Mouse (Mus musculus): ENCODE data around the gene Gm17571. TPM values are rescaled to one million over a fixed set of nuclear protein-coding genes. Genes with fewer than 3 reads are reported as not detected.

The Gm17571 gene
- polyA plus RNA-seq, 2 experiments, result not detected

DNA sequence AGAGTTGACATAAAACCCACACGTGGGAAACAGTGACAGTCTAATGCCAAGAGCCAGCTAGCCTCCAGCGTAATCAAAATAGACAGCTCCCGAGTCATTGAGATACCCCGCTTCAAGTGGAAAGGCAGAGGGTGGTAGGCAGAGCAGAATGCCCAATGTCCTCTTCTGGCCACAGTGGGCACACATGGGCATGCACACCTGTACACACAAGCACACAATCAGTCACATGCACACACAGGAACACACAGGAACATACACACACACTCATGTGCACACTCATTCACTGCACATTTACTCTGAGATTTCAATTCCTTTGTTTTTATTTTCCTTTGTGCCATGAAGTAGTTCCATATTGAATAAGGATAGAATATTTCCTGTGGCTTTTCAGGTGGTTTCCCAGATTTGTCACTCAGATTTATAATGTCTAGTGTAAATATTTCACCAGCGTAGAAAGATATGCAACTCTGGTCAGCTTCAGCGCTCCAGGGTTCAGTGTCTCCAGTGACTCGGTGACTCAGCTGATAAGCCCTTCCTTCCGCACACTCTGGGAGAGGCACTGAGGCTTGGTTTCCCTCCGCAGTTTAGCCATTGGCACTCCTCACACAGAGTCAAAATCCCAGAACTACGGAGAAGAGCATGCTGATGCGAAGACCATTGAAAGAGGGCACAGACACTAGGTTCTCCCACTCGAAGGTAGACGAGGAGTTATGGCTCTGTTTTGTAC is 4.4 kb downstream of the Gm17571 start:
- no peak for DNase-seq (ENCODE audit: low spot score)
- TF ChIP-seq POLR2A (IDR thresholded peaks at IDR 0.05; ENCODE audit: borderline replicate concordance, extremely low read depth, insufficient read depth, insufficient read length), result no peak
- ATAC-seq (ENCODE audit: low FRiP score, low read depth), result no peak

GRCm38 (mm10) chr9:13440911-13441310 is 5.6 kb downstream of the Gm17571 start:
- H3K4me3 ChIP-seq (replicated peaks; ENCODE audit: low read length), result no peak overlapping the region
- H3K4me2 ChIP-seq (replicated peaks; ENCODE audit: low read depth, low read length, severe bottlenecking), result no peak overlapping the region
- H3K9me3 ChIP-seq (ENCODE audit: control insufficient read depth, low read length), result peaks cover 5% of the 10 kb centered on the region; the same call in 1 of the 2 replicates
- peaks cover 5% of the 10 kb centered on the region for H3K4me1 ChIP-seq (ENCODE audit: control insufficient read depth, insufficient read depth, low read length)
- ATAC-seq (ENCODE audit: low FRiP score, low read depth) (no peak), DNase-seq (ENCODE audit: low spot score) (no peak)
- 85% methylated on average over 6 of the region's 6 CpGs for WGBS
- no peak overlapping the region for H3K27ac ChIP-seq (replicated peaks; ENCODE audit: low read depth, low read length)
- H3K36me3 ChIP-seq (ENCODE audit: control insufficient read depth, insufficient read depth, low read length), result no peaks in the 10 kb centered on the region
- no peaks in the 10 kb centered on the region for H3K27me3 ChIP-seq (ENCODE audit: control insufficient read depth, insufficient read depth, low read length)
- no peak overlapping the region for H3K9ac ChIP-seq (ENCODE audit: low read depth, low read length, severe bottlenecking)
- TF ChIP-seq POLR2A (IDR thresholded peaks at IDR 0.05; ENCODE audit: borderline replicate concordance, extremely low read depth, insufficient read depth, insufficient read length), result no peak

More for the DNA sequence above, 4.4 kb downstream of the Gm17571 start:
- Histone ChIP-seq H3K27ac (replicated peaks; ENCODE audit: low read depth, low read length) (no peak overlapping the region), H3K4me2 (replicated peaks; ENCODE audit: low read depth, low read length, severe bottlenecking) (no peak overlapping the region), H3K4me1 (ENCODE audit: control insufficient read depth, insufficient read depth, low read length) (no peaks in the 10 kb centered on the region), H3K27me3 (ENCODE audit: control insufficient read depth, insufficient read depth, low read length) (no peaks in the 10 kb centered on the region), H3K9me3 (ENCODE audit: control insufficient read depth, low read length) (peaks cover 5% of the 10 kb centered on the region; the same call in 1 of the 2 replicates), H3K4me3 (replicated peaks; ENCODE audit: low read length) (no peak overlapping the region), H3K36me3 (ENCODE audit: control insufficient read depth, insufficient read depth, low read length) (no peaks in the 10 kb centered on the region), H3K9ac (ENCODE audit: low read depth, low read length, severe bottlenecking) (no peak overlapping the region)
- WGBS, result 84% methylated on average over 13 of the region's 13 CpGs

DNA sequence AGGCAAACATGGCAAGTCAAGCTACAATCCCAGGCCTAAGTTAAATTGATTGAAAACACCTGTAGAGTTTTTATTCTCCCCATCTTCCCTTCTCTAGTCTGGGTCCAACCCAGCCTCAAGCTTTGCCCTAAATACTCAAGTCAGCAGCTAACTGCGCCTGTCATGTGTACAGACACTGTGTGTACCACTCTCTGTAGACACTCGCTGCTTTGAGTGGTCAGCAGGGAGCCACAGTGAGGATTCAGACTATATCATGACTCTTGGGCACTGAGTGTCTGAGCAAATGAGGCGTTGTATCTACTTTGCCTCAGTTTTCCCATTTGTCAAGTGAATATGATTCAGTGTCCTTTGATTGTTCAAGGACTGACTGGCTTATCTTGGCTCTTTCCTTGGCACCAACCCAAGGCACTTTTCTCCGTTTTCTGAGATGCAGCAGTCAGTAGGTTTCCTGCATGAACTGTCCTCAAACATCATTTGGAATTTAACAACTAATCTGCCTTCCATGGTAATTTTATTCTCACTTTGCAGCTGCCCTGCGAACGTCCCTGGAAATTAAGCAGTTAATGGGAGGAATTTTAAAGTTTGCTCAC is 13.0 kb downstream of the Gm17571 start:
- 71% methylated on average over 6 of the region's 6 CpGs for WGBS
- Histone ChIP-seq H3K4me2 (replicated peaks; ENCODE audit: low read depth, low read length, severe bottlenecking) (no peak overlapping the region), H3K27me3 (ENCODE audit: control insufficient read depth, insufficient read depth, low read length) (no peaks in the 10 kb centered on the region), H3K4me1 (ENCODE audit: control insufficient read depth, insufficient read depth, low read length) (peaks cover 30% of the 10 kb centered on the region), H3K4me3 (replicated peaks; ENCODE audit: low read length) (no peak overlapping the region), H3K27ac (replicated peaks; ENCODE audit: low read depth, low read length) (no peak overlapping the region), H3K36me3 (ENCODE audit: control insufficient read depth, insufficient read depth, low read length) (no peaks in the 10 kb centered on the region), H3K9ac (ENCODE audit: low read depth, low read length, severe bottlenecking) (no peak overlapping the region), H3K9me3 (ENCODE audit: control insufficient read depth, low read length) (peaks cover 5% of the 10 kb centered on the region; the same call in 1 of the 2 replicates)
- no peak for TF ChIP-seq POLR2A (IDR thresholded peaks at IDR 0.05; ENCODE audit: borderline replicate concordance, extremely low read depth, insufficient read depth, insufficient read length)
- ATAC-seq (ENCODE audit: low FRiP score, low read depth), result no peak
- no peak for DNase-seq (ENCODE audit: low spot score)

DNA sequence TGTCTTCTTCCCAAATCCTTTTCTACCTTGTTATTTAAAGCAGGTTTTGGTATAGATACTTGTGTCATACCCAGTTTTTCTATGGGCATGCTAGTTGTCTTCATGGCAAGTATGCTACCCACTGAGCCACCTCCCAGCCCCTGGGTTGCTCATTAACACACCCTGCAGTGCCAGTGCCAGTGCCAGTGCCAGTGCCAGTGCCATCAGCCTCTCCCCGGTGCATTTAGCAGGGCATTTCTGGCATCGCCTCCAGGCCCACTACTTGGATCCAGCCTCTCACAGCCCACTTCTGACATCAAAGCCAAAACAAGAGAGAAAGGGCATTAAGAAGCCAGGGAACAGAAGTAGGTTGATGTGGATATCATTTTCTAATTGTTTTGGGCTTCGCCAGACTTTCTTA is 14.9 kb downstream of the Gm17571 start:
- Histone ChIP-seq H3K4me1 (ENCODE audit: control insufficient read depth, insufficient read depth, low read length) (peaks cover 37% of the 10 kb centered on the region), H3K4me3 (replicated peaks; ENCODE audit: low read length) (no peak overlapping the region), H3K9me3 (ENCODE audit: control insufficient read depth, low read length) (no peaks in the 10 kb centered on the region), H3K27ac (replicated peaks; ENCODE audit: low read depth, low read length) (no peak overlapping the region), H3K27me3 (ENCODE audit: control insufficient read depth, insufficient read depth, low read length) (no peaks in the 10 kb centered on the region), H3K4me2 (replicated peaks; ENCODE audit: low read depth, low read length, severe bottlenecking) (no peak overlapping the region), H3K36me3 (ENCODE audit: control insufficient read depth, insufficient read depth, low read length) (no peaks in the 10 kb centered on the region), H3K9ac (ENCODE audit: low read depth, low read length, severe bottlenecking) (no peak overlapping the region)
- no peak for ATAC-seq (ENCODE audit: low FRiP score, low read depth)
- DNase-seq (ENCODE audit: low spot score), result no peak
- no peak for TF ChIP-seq POLR2A (IDR thresholded peaks at IDR 0.05; ENCODE audit: borderline replicate concordance, extremely low read depth, insufficient read depth, insufficient read length)
- 93% methylated on average over 3 of the region's 3 CpGs for WGBS

DNA sequence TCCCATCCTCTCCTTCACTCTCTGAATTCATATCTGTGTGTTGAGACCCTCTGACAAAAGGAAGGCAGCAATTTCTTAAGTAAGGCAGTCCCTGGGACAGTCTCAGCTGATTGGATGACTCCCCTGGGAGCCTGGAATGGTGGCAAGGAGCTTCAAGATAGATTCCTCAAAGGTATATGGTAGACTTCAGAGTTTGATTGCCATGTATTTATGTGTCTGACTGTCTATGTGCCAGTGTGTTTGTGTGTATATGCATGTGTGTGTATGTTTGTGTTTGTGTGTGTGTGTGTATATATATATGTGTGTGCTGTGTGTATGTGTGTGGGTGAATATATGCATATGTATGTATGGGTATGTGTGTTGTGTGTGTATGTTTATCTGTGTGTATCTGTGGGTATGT is 15.8 kb downstream of the Gm17571 start:
- no peak overlapping the region for H3K4me3 ChIP-seq (replicated peaks; ENCODE audit: low read length)
- ATAC-seq (ENCODE audit: low FRiP score, low read depth), result no peak
- no peaks in the 10 kb centered on the region for H3K36me3 ChIP-seq (ENCODE audit: control insufficient read depth, insufficient read depth, low read length)
- no peak overlapping the region for H3K4me2 ChIP-seq (replicated peaks; ENCODE audit: low read depth, low read length, severe bottlenecking)
- H3K27me3 ChIP-seq (ENCODE audit: control insufficient read depth, insufficient read depth, low read length), result no peaks in the 10 kb centered on the region
- DNase-seq (ENCODE audit: low spot score), result no peak
- no peaks in the 10 kb centered on the region for H3K9me3 ChIP-seq (ENCODE audit: control insufficient read depth, low read length)
- no peak overlapping the region for H3K9ac ChIP-seq (ENCODE audit: low read depth, low read length, severe bottlenecking)
- TF ChIP-seq POLR2A (IDR thresholded peaks at IDR 0.05; ENCODE audit: borderline replicate concordance, extremely low read depth, insufficient read depth, insufficient read length), result no peak
- peaks cover 35% of the 10 kb centered on the region for H3K4me1 ChIP-seq (ENCODE audit: control insufficient read depth, insufficient read depth, low read length)
- H3K27ac ChIP-seq (replicated peaks; ENCODE audit: low read depth, low read length), result no peak overlapping the region

Measured in limb, embryonic 14.5 days (tissue).